In genomic region chr2:119326161-119327101, GRCm38 (mm10) we compare ENCODE assay signal across 9 mouse cellular contexts. TPM values are rescaled to one million over a fixed set of nuclear protein-coding genes. Genes with fewer than 3 reads are reported as not detected.
A peak's percentile ranks its signal among the peaks of the same experiment; 100 is the strongest.
DNase-seq lines count a peak whose midpoint lies in the region; ATAC-seq and TF ChIP-seq lines count a peak whose summit lies in the region.
"Had no signal": no experiment of that assay in that cellular context is flagged by ENCODE, and none has a peak within 500 bp of the region (broad histone marks: within the 10 kb centered on the region; RNA-seq: fewer than 3 reads in every experiment).

No protein-coding gene starts in this region.

- H3K4me2 ChIP-seq in embryonic facial prominence, embryonic 14.5 days (ENCODE audit: low read depth, low read length), result peak overlapping the region; percentile 81
- H3K4me2 ChIP-seq in intestine, embryonic 15.5 days (replicated peaks), result peak overlapping the region; percentile 100
- peak overlapping the region; percentile 85 for H3K4me2 ChIP-seq in midbrain, embryonic 15.5 days

- peak; percentile 53 to 55 for DNase-seq in cerebellum, postnatal 10 days
- DNase-seq in cerebellum, adult 9-10 months, result no peak
- DNase-seq in embryonic facial prominence, embryonic 14.5 days (ENCODE audit: low spot score), result no peak
- no peak for DNase-seq in layer of hippocampus, postnatal 14 days (ENCODE audit: low spot score in 2 of 2)
- no peak for DNase-seq in urinary bladder, postnatal 10 days (ENCODE audit: low spot score)

- no peak overlapping the region for H3K27ac ChIP-seq in embryonic facial prominence, embryonic 14.5 days (replicated peaks; ENCODE audit: low read depth, low read length)
- H3K27ac ChIP-seq in intestine, embryonic 15.5 days, result peak overlapping the region; percentile 36
- no peak overlapping the region for H3K27ac ChIP-seq in midbrain, embryonic 15.5 days

- H3K36me3 ChIP-seq in C2C12 (ENCODE audit: control insufficient read depth, insufficient read depth), result no peaks in the 10 kb centered on the region
- no peaks in the 10 kb centered on the region for H3K36me3 ChIP-seq in embryonic facial prominence, embryonic 14.5 days (ENCODE audit: control insufficient read depth, insufficient read depth, low read length)
- H3K36me3 ChIP-seq in intestine, embryonic 15.5 days, result no peaks in the 10 kb centered on the region
- no peaks in the 10 kb centered on the region for H3K36me3 ChIP-seq in midbrain, embryonic 15.5 days (replicated peaks)

- peak overlapping the region; percentile 42 for H3ac ChIP-seq in C2C12 (ENCODE audit: control insufficient read depth, insufficient read length, low read depth)

- no peaks in the 10 kb centered on the region for H3K79me3 ChIP-seq in C2C12 (ENCODE audit: low read depth)

- H3K9me3 ChIP-seq in embryonic facial prominence, embryonic 14.5 days (ENCODE audit: control insufficient read depth, low read length), result no peaks in the 10 kb centered on the region
- H3K9me3 ChIP-seq in intestine, embryonic 15.5 days, result no peaks in the 10 kb centered on the region
- H3K9me3 ChIP-seq in midbrain, embryonic 15.5 days, result no peaks in the 10 kb centered on the region

- ATAC-seq in embryonic facial prominence, embryonic 14.5 days (ENCODE audit: low read depth), result no peak
- no peak for ATAC-seq in intestine, embryonic 15.5 days
- peak; percentile 32; the same call in 1 of the 2 replicates for ATAC-seq in midbrain, embryonic 15.5 days (replicated peaks)

- H3K79me2 ChIP-seq in C2C12 (ENCODE audit: control insufficient read depth, insufficient read depth), result no peaks in the 10 kb centered on the region

- no peak for TF ChIP-seq CTCF in C2C12 (IDR thresholded peaks at IDR 0.05; ENCODE audit: control insufficient read depth, insufficient read depth, insufficient read length)

- peaks cover 44% of the 10 kb centered on the region for H3K4me1 ChIP-seq in embryonic facial prominence, embryonic 14.5 days (ENCODE audit: control insufficient read depth, insufficient read depth, low read length)
- H3K4me1 ChIP-seq in intestine, embryonic 15.5 days (replicated peaks), result peaks cover 61% of the 10 kb centered on the region
- H3K4me1 ChIP-seq in midbrain, embryonic 15.5 days, result peaks cover 68% of the 10 kb centered on the region

- H3K4me3 ChIP-seq in C2C12 (ENCODE audit: insufficient read depth, poor library complexity, severe bottlenecking), result no peak overlapping the region
- peak overlapping the region; percentile 47 for H3K4me3 ChIP-seq in embryonic facial prominence, embryonic 14.5 days (ENCODE audit: low read depth, low read length)
- peak overlapping the region; percentile 58 for H3K4me3 ChIP-seq in intestine, embryonic 15.5 days (replicated peaks)
- peak overlapping the region; percentile 49 for H3K4me3 ChIP-seq in midbrain, embryonic 15.5 days

- peak overlapping the region; percentile 56 for H3K9ac ChIP-seq in embryonic facial prominence, embryonic 14.5 days (ENCODE audit: low read depth, low read length)
- H3K9ac ChIP-seq in intestine, embryonic 15.5 days, result peak overlapping the region; percentile 56
- peak overlapping the region; percentile 46 for H3K9ac ChIP-seq in midbrain, embryonic 15.5 days

- peaks cover 66% of the 10 kb centered on the region for H3K27me3 ChIP-seq in C2C12 (ENCODE audit: control insufficient read depth, insufficient read depth, insufficient read length)
- peaks cover 96% of the 10 kb centered on the region for H3K27me3 ChIP-seq in embryonic facial prominence, embryonic 14.5 days (replicated peaks; ENCODE audit: control insufficient read depth, insufficient read depth, low read length)
- peaks cover 52% of the 10 kb centered on the region for H3K27me3 ChIP-seq in intestine, embryonic 15.5 days (replicated peaks)
- peaks cover 83% of the 10 kb centered on the region for H3K27me3 ChIP-seq in midbrain, embryonic 15.5 days (replicated peaks)

- 0% methylated on average over 46 of the region's 61 CpGs for WGBS in embryonic facial prominence, embryonic 14.5 days
- WGBS in intestine, embryonic 15.5 days, result under 1% methylated on average over 60 of the region's 61 CpGs
- under 1% methylated on average over 61 of the region's 61 CpGs for WGBS in midbrain, embryonic 15.5 days

TF ChIP-seq in C2C12, 6 proteins besides CTCF, POLR2A, EP300 and RAD21:
- TF ChIP-seq CEBPB (IDR thresholded peaks at IDR 0.05; ENCODE audit: low read depth) (no peak), USF1 (IDR thresholded peaks at IDR 0.05; ENCODE audit: low read depth) (no peak), MAX (IDR thresholded peaks at IDR 0.05) (no peak), FOSL1 (IDR thresholded peaks at IDR 0.05; ENCODE audit: insufficient read depth, low read length, poor library complexity, severe bottlenecking) (no peak), MYOD1 (IDR thresholded peaks at IDR 0.05; ENCODE audit: control insufficient read depth, insufficient read length, low read depth) (no peak)

RNA-seq across cellular contexts. Expression of gene Dll4, which starts 0.8 kb away (rescaled TPM):
- polyA plus RNA-seq in C2C12 (2012; fragmentation: generic; extraction: Trizol), result not detected
- 5.0 and 6.8 TPM in 2 replicates for polyA plus RNA-seq in embryonic facial prominence, embryonic 14.5 days (2014; fragmentation: Nextera tagmentation; extraction: Ambion mirVana)
- 8.3 and 8.4 TPM in 2 replicates for polyA plus RNA-seq in intestine, embryonic 15.5 days (2015; fragmentation: Nextera tagmentation; extraction: Ambion mirVana)
- polyA plus RNA-seq in midbrain, embryonic 15.5 days (2015; fragmentation: Nextera tagmentation; extraction: Ambion mirVana), result 5.2 and 5.3 TPM in 2 replicates
- total RNA-seq in layer of hippocampus, postnatal 14 days (2021), result 1 to 10 TPM; 5.6 to 6.3 TPM

RNA-seq across cellular contexts. Expression of gene Chac1, which starts 24.6 kb away (rescaled TPM):
- 60.7 TPM for polyA plus RNA-seq in C2C12 (2012; fragmentation: generic; extraction: Trizol)
- 1.4 and 1.7 TPM in 2 replicates for polyA plus RNA-seq in embryonic facial prominence, embryonic 14.5 days (2014; fragmentation: Nextera tagmentation; extraction: Ambion mirVana)
- 2.3 and 2.7 TPM in 2 replicates for polyA plus RNA-seq in intestine, embryonic 15.5 days (2015; fragmentation: Nextera tagmentation; extraction: Ambion mirVana)
- polyA plus RNA-seq in midbrain, embryonic 15.5 days (2015; fragmentation: Nextera tagmentation; extraction: Ambion mirVana), result 8.1 and 9.0 TPM in 2 replicates
- total RNA-seq in layer of hippocampus, postnatal 14 days (2021), result 1 to 10 TPM; 6.6 to 7.8 TPM

RNA-seq across cellular contexts. Expression of gene Vps18, which starts 37.9 kb away (rescaled TPM):
- 14.9 TPM for polyA plus RNA-seq in C2C12 (2012; fragmentation: generic; extraction: Trizol)
- polyA plus RNA-seq in embryonic facial prominence, embryonic 14.5 days (2014; fragmentation: Nextera tagmentation; extraction: Ambion mirVana), result 12.5 and 15.5 TPM in 2 replicates
- polyA plus RNA-seq in intestine, embryonic 15.5 days (2015; fragmentation: Nextera tagmentation; extraction: Ambion mirVana), result 20.9 and 22.5 TPM in 2 replicates
- polyA plus RNA-seq in midbrain, embryonic 15.5 days (2015; fragmentation: Nextera tagmentation; extraction: Ambion mirVana), result 31.7 and 32.3 TPM in 2 replicates
- 10 to 100 TPM; 34.0 to 34.3 TPM for total RNA-seq in layer of hippocampus, postnatal 14 days (2021)

RNA-seq across cellular contexts. Expression of gene Rhov, which starts 55.4 kb away (rescaled TPM):
- 0.55 TPM for polyA plus RNA-seq in C2C12 (2012; fragmentation: generic; extraction: Trizol)
- 9.8 and 10.4 TPM in 2 replicates for polyA plus RNA-seq in embryonic facial prominence, embryonic 14.5 days (2014; fragmentation: Nextera tagmentation; extraction: Ambion mirVana)
- polyA plus RNA-seq in intestine, embryonic 15.5 days (2015; fragmentation: Nextera tagmentation; extraction: Ambion mirVana), result 5.2 and 7.1 TPM in 2 replicates
- polyA plus RNA-seq in midbrain, embryonic 15.5 days (2015; fragmentation: Nextera tagmentation; extraction: Ambion mirVana), result 43.3 and 45.5 TPM in 2 replicates
- 1 to 10 TPM; 9.4 to 9.6 TPM for total RNA-seq in layer of hippocampus, postnatal 14 days (2021)
- total RNA-seq: heart, postnatal 14 days had no signal

Comparison
In these comparisons a context has a peak if more than half of its experiments do, and no peak if none do; other contexts are left out.
1. DNase-seq: peak in cerebellum, postnatal 10 days (2 of 2); none in cerebellum, adult 9-10 months (single experiment), embryonic facial prominence, embryonic 14.5 days (single experiment), layer of hippocampus, postnatal 14 days (0 of 2) and urinary bladder, postnatal 10 days (single experiment).
2. Peak in every context shown above with its lines, with median percentiles within 50 percentile points of each other: H3K4me2 ChIP-seq and H3K9ac ChIP-seq.